Mouse (Mus musculus) urinary bladder, postnatal 10 days (tissue): ENCODE data around the gene Jmjd7.

Source experiments
- DNase-seq: peaks from one replicate; pipeline ENCODE4 v3.0.0; 2022; ENCODE audit warnings: low spot score

The Jmjd7 gene

DNA sequence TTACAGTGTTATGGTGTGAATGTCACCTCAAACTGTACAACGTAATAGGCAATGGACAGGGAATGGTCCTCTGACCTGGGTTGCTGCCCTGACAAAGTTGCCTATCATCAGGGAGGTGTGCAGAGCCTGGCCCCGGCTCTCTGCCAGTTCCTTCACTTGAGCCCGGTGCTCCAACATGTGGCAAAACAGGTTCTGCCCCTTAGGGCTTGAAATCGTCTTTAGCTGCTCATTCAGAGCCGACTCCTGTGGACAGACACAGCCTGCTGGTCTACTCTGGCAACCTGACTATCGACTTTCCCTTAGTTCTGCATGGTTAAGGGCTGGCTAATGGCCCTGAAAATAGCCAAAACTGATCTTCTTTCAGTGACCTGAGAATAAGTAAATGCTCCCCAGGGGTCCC is 32.9 kb downstream of the Jmjd7 start:
- DNase-seq = no peak

DNA sequence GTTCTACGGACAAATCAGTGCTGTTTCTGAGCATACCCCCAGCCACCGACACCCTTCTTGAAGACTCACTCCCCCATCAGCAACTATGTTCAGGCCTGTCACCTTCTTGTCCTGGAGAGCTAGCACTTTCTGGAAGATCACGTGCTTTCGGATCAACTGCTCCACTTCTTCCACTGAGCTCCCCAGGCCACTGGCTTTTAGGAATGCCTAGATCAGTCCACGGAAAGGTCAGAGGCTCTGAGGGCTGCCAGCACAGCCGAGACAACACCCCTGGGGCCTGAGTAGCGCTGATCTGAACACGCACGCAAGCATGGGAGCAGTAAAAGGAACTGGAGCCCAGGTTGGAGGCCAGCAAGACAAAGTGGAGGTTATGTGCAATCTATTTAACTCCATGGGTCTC is 33.4 kb downstream of the Jmjd7 start:
- DNase-seq = no peak

DNA sequence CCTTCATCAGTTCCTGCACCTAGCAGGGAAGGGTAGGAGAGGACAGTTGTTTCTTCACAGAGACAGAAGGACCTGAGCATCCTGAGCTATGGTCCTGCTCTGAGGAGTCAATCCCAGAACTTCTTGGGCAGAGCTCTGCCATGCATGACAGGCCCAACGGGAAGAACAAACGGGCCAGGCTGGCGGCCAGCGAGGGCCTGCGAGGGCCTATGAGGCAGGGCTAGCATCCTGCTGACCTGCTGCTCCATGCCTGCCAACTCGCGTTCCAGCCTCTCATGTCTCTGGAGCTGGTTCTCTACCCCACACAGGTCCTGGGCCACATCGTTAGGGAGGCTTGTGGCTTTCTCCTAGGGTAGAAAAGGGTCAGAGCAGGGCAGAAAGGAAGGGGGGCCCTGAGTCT is 35.0 kb downstream of the Jmjd7 start:
- no peak for DNase-seq

DNA sequence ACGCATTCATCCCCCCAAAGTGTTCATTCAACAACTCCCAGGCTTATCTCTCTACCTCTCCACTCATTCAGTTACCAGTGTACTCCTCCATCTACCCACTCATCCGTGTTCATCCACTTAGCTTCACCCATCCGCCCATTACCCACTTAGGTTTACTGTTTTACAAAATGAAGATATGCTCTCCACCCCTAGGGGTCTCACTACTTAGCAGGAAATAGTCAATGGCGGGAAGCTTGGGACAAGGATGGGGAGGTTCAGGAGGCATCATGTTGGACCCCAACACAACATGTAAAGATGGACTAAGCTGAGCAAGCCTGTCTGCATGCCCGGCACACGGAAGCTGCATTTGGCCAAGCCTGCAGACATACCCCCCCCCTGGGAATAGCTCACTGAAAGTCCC is 37.4 kb downstream of the Jmjd7 start:
- no peak for DNase-seq

- no peak for DNase-seq
These were observed 38.0 kb downstream of the Jmjd7 start for GRCm38 (mm10) chr2:120065243-120065642.

- DNase-seq = no peak
These were observed 38.9 kb downstream of the Jmjd7 start for GRCm38 (mm10) chr2:120066224-120066623.

DNA sequence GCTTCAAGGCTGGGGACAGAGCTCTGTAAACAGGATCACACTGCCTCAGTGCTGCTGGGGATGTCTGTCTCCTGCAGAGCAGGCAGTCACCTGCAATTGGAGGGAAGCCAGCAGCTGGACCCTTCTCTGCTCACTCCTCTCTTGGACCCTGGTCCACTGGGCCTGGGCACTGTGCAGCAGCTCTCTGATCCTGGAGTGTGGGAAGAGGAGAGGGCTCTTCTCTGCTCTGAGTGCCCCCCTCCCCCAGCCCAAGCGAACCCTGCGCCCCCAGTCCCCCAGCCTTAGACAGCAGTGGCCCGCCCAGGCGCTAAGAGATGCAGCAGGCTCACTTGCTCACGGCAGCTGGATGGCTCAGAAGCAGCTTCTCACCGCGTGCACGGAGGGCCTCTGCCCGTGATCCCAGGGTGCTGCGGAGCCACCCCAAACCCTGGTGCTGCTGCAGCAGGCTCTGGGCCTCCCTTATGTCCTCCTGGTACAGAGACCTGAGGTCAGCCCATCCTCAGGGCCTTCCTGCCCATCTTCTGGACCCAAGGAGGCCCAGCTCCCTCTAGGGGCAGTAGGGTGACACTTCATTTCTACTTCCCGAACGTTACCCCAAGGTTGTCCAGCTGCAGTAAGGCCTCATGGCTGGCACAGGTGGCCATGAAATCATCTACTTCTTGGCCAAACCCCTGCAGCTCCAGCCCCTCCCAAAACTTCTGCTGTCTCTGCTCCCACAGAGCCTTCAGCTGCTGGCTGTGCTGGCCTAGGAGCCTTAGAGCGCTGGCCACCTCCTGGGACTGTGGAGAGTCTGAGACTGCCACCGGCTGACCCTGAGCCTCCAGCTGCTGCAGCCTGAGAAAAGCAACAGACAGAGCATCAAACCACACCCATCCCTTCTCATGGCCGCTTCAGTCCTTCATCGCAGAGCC is 41.5 kb downstream of the Jmjd7 start:
- no peak for DNase-seq

- no peak for DNase-seq
These were observed 42.2 kb downstream of the Jmjd7 start for GRCm38 (mm10) chr2:120069466-120069990.

DNA sequence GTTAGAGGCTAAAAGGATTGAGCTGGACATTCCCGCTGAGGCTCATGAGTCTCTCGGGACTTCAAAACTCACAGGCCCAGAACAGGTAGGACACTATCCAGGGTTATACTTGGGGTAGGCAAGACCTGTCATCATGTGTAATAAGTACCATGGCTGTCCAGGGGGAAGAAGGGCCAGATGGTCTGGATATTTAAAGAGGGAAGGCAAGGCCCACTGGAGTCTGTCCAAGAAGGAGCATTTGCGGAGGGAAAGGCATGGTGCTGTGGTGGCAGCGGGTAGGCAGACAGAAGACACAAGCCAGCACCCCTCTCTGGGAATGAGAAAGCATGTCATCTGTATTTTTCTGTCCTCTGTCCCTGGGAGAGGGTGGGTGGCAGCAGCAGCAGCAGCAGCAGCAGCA is 46.8 kb downstream of the Jmjd7 start:
- DNase-seq = no peak

GRCm38 (mm10) chr2:120076076-120076705 is 48.9 kb downstream of the Jmjd7 start:
- DNase-seq = no peak
